Mouse (Mus musculus) monocyte, adult 2 months (primary cell): ENCODE measurements around the gene Chrnb2.

Source experiments
- DNase-seq, 2 experiments: peaks; one replicate each; pipeline ENCODE4 v3.0.0; 2022; ENCODE audit warnings: low spot score in 2 of 2, low read depth in 1 of 2

The Chrnb2 gene

GRCm38 (mm10) chr3:89715967-89716256 lies 48.5 kb downstream of the Chrnb2 start:
- no peak for DNase-seq

GRCm38 (mm10) chr3:89715207-89715966 lies 49.0 kb downstream of the Chrnb2 start:
- DNase-seq, result no peak

- peak in 1 of 2 experiments; percentile 53 for DNase-seq
Measured at GRCm38 (mm10) chr3:89714359-89715206, 49.8 kb downstream of the Chrnb2 start, which contains the start of gene Adar. Adar (plus strand) TSS chr3:89715022.

DNA sequence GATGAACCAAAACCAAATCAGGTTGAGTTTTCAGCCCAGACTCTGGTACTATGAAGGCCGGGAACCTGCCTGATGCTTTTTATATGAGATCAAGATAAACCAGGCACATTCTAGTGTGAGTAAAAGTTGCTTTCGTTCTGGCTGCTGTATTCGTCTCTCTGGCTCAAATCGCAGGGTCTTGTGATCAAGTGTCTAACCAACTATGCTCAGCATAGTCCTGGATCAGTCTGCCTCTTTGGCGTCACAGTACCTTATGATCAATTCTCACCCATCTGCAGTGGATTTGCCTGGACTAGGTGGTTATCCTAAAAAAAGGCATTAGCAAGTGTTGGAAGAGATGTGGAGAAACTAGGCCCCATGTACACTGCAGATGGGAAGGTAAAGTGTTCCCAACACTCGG lies 60.4 kb downstream of the Chrnb2 start:
- DNase-seq, result no peak

- no peak for DNase-seq
Measured at GRCm38 (mm10) chr3:89703596-89703995, 60.8 kb downstream of the Chrnb2 start.

- no peak for DNase-seq
Measured at GRCm38 (mm10) chr3:89700461-89700860, 64.0 kb downstream of the Chrnb2 start.

GRCm38 (mm10) chr3:89698958-89699357 lies 65.5 kb downstream of the Chrnb2 start:
- DNase-seq, result no peak
